Mouse (Mus musculus) intestine, embryonic 15.5 days (tissue): ENCODE data around the gene Zfp654. TPM values are rescaled to one million over a fixed set of nuclear protein-coding genes. Genes with fewer than 3 reads are reported as not detected.

Source experiments
- ATAC-seq: fragments of 200-750 bp; cut with Nextera tagmentation; 2 replicates; pipeline ENCODE4 v1.8.0; 2017; ENCODE audit warnings: moderate TSS enrichment, moderate library complexity
- H3K27ac ChIP-seq: fragments of 300-500 bp; sonication (generic); 2 replicates; pipeline ENCODE4 v1.5.1; 2015; ENCODE audit warnings: mild to moderate bottlenecking, inconsistent platforms
- H3K27me3 ChIP-seq: fragments of 300-500 bp; sonication (generic); replicated peaks from 2 replicates; pipeline ENCODE4 v1.6.1; 2015; ENCODE audit warnings: inconsistent platforms
- H3K36me3 ChIP-seq: fragments of 300-500 bp; sonication (generic); 2 replicates; pipeline ENCODE4 v1.6.1; 2015; ENCODE audit warnings: inconsistent platforms
- H3K4me1 ChIP-seq: fragments of 300-500 bp; sonication (generic); replicated peaks from 2 replicates; pipeline ENCODE4 v1.6.1; 2015; ENCODE audit warnings: inconsistent platforms
- H3K4me2 ChIP-seq: fragments of 300-500 bp; sonication (generic); replicated peaks from 2 replicates; pipeline ENCODE4 v1.6.1; 2015; ENCODE audit warnings: mild to moderate bottlenecking, inconsistent platforms
- H3K4me3 ChIP-seq: fragments of 300-500 bp; sonication (generic); replicated peaks from 2 replicates; pipeline ENCODE4 v1.5.1; 2015; ENCODE audit warnings: inconsistent platforms
- H3K9ac ChIP-seq: fragments of 300-500 bp; sonication (generic); 2 replicates; pipeline ENCODE4 v1.6.1; 2015; ENCODE audit warnings: inconsistent platforms
- H3K9me3 ChIP-seq: fragments of 300-500 bp; sonication (generic); 2 replicates; pipeline ENCODE4 v1.6.1; 2016; ENCODE audit warnings: inconsistent platforms
- WGBS: fragments of 180-500 bp; shearing (Covaris S2); methylation state at CpG from one replicate; pipeline ENCODE4 v1.1.7; 2015; 5-methylcytosine and 5-hydroxymethylcytosine counted together
- polyA plus RNA-seq: library from polyadenylated mRNA; unstranded; fragments of >200 nt; fragmentation: Nextera tagmentation; extraction: Ambion mirVana; gene quantifications from 2 replicates; pipeline ENCODE4 v1.2.1, GENCODE M21; 2015

Zfp654 gene
- polyA plus RNA-seq, 1 experiment from 2014 or later, result 5.5 TPM

DNA sequence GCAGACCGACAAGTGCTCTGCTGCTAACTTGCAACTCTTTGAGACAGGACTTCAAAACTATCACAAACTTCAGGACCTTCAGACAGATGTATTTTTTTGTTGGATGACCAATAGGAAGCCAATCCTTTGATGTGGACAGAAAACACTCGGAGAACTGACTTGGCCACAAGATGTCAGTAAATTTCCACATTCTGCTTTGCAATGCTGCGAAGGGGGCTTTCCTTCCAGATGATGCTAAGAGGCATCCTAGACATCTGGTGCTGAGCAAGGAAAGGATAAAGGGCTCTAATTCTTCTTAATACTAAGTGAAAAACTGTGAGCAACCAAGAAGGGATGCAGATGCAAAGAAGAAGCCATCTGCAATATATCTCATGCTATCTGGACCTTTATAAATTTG, 96.7 kb downstream of the Zfp654 start:
- no peak for ATAC-seq

DNA sequence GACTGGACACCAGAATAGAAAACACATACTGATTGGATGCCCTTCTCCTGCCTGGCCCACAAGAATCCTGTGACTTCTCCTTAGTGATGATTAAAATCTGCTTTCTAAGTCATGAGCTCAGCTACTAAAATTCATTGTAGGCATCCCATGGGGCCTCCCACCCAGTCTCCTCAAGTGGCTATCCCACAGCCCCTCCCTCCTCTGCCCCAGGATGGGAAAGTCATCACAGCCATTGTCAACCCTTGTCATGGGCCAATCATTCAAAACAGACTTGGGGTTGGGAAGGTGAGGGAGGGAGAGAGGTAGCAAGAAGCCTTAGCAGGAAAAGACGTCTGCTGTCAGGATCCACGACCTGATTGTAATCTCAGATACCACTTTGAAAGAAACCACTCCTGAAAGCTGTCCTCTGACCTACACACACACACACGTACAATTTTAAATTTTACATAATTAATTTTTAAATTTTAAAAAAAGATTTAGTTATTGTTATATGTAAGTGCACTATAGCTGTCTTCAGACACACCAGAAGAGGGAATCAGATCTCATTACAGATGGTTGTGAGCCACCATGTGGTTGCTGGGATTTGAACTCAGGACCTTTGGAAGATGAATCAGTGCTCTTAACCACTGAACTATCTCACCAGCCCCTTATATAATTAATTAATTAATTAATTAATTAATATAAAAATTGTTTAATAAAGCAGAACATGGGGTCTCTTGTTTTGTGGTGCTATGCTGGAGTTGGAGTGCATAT, 97.3 kb downstream of the Zfp654 start:
- Histone ChIP-seq H3K27me3 (no peaks in the 10 kb centered on the region), H3K9ac (no peak overlapping the region), H3K4me1 (no peaks in the 10 kb centered on the region), H3K4me2 (no peak overlapping the region), H3K27ac (no peak overlapping the region), H3K36me3 (no peaks in the 10 kb centered on the region), H3K4me3 (no peak overlapping the region), H3K9me3 (no peaks in the 10 kb centered on the region)
- 45% methylated on average over 3 of the region's 3 CpGs for WGBS
- no peak for ATAC-seq

More for the DNA sequence above, 96.7 kb downstream of the Zfp654 start:
- Histone ChIP-seq H3K27ac (no peak overlapping the region), H3K36me3 (no peaks in the 10 kb centered on the region), H3K27me3 (no peaks in the 10 kb centered on the region), H3K9me3 (no peaks in the 10 kb centered on the region), H3K4me1 (no peaks in the 10 kb centered on the region), H3K9ac (no peak overlapping the region), H3K4me2 (no peak overlapping the region), H3K4me3 (no peak overlapping the region)
- WGBS, result 34% methylated on average over 3 of the region's 3 CpGs

GRCm38 (mm10) chr16:64748237-64748636, 103.2 kb downstream of the Zfp654 start:
- no peak overlapping the region for H3K9ac ChIP-seq
- no peak for ATAC-seq
- H3K27ac ChIP-seq, result no peak overlapping the region
- no peak overlapping the region for H3K4me2 ChIP-seq
- H3K36me3 ChIP-seq, result no peaks in the 10 kb centered on the region
- 11% methylated on average over 10 of the region's 10 CpGs for WGBS
- no peak overlapping the region for H3K4me3 ChIP-seq
- H3K4me1 ChIP-seq, result no peaks in the 10 kb centered on the region
- H3K27me3 ChIP-seq, result no peaks in the 10 kb centered on the region
- no peaks in the 10 kb centered on the region for H3K9me3 ChIP-seq

GRCm38 (mm10) chr16:64745089-64745488, 106.4 kb downstream of the Zfp654 start:
- WGBS, result 74% methylated on average over 4 of the region's 4 CpGs
- Histone ChIP-seq H3K27me3 (no peaks in the 10 kb centered on the region), H3K27ac (no peak overlapping the region), H3K4me2 (no peak overlapping the region), H3K36me3 (no peaks in the 10 kb centered on the region), H3K9me3 (no peaks in the 10 kb centered on the region), H3K4me1 (no peaks in the 10 kb centered on the region), H3K9ac (no peak overlapping the region), H3K4me3 (no peak overlapping the region)
- ATAC-seq, result no peak

- no peak overlapping the region for H3K27ac ChIP-seq
- H3K4me2 ChIP-seq, result no peak overlapping the region
- no peaks in the 10 kb centered on the region for H3K4me1 ChIP-seq
- no peaks in the 10 kb centered on the region for H3K27me3 ChIP-seq
- ATAC-seq, result no peak
- WGBS, result 50% methylated on average over 5 of the region's 5 CpGs
- no peak overlapping the region for H3K9ac ChIP-seq
- no peaks in the 10 kb centered on the region for H3K36me3 ChIP-seq
- H3K9me3 ChIP-seq, result no peaks in the 10 kb centered on the region
- no peak overlapping the region for H3K4me3 ChIP-seq
Observed at GRCm38 (mm10) chr16:64737289-64737688, 114.2 kb downstream of the Zfp654 start.

Other genes with a start within 250 kb of the Zfp654 start
- gene Csnka2ip, start 249.2 kb downstream of the Zfp654 start, polyA plus RNA-seq, result 0.08 TPM in 1 of 2 replicates, not detected in the other
- gene 4930453N24Rik, start 80.5 kb downstream of the Zfp654 start, polyA plus RNA-seq, result 18.1 and 21.1 TPM in 2 replicates
- 54.0 and 63.3 TPM in 2 replicates for gene Cggbp1, start 344 bp upstream of the Zfp654 start, polyA plus RNA-seq